Mouse (Mus musculus) heart, postnatal 0 days (tissue): ENCODE measurements around the gene Cdk5r1. TPM values are rescaled to one million over a fixed set of nuclear protein-coding genes. Genes with fewer than 3 reads are reported as not detected.

Experiments
- ATAC-seq: fragments of 200-750 bp; cut with Nextera tagmentation; 2 replicates; pipeline ENCODE4 v1.8.0; 2017; ENCODE audit warnings: low read depth, moderate number of reproducible peaks, moderate library complexity; ENCODE audit not compliant: insufficient read depth
- DNase-seq: peaks from one replicate; pipeline ENCODE4 v3.0.0-alpha.2; 2016; ENCODE audit warnings: low spot score
- H3K27ac ChIP-seq: fragments of 300-500 bp; sonication (generic); 2 replicates; pipeline ENCODE4 v1.5.1; 2014; ENCODE audit warnings: low read depth, mild to moderate bottlenecking
- H3K27me3 ChIP-seq: fragments of 300-500 bp; sonication (generic); 2 replicates; pipeline ENCODE4 v1.6.1; 2014; ENCODE audit warnings: low read length, mixed read lengths; ENCODE audit not compliant: control insufficient read depth, insufficient read depth
- H3K36me3 ChIP-seq: fragments of 300-500 bp; sonication (generic); replicated peaks from 2 replicates; pipeline ENCODE4 v1.6.1; 2014; ENCODE audit warnings: low read length, mixed read lengths; ENCODE audit not compliant: control insufficient read depth, insufficient read depth
- H3K4me1 ChIP-seq: fragments of 300-500 bp; sonication (generic); 2 replicates; pipeline ENCODE4 v1.6.1; 2014; ENCODE audit warnings: antibody characterized with exemption; ENCODE audit not compliant: control insufficient read depth, insufficient read depth
- H3K4me2 ChIP-seq: fragments of 300-500 bp; sonication (generic); 2 replicates; pipeline ENCODE4 v1.6.1; 2014; ENCODE audit warnings: low read depth, mild to moderate bottlenecking, low read length, moderate library complexity
- H3K4me3 ChIP-seq: fragments of 300-500 bp; sonication (generic); 2 replicates; pipeline ENCODE4 v1.5.1; 2014; ENCODE audit warnings: low read depth, low read length
- H3K9ac ChIP-seq: fragments of 300-500 bp; sonication (generic); replicated peaks from 2 replicates; pipeline ENCODE4 v1.6.1; 2014; ENCODE audit warnings: low read depth, low read length, mixed read lengths
- H3K9me3 ChIP-seq: fragments of 300-500 bp; sonication (generic); replicated peaks from 2 replicates; pipeline ENCODE4 v1.6.1; 2016; ENCODE audit warnings: low read length; ENCODE audit not compliant: control insufficient read depth
- CTCF ChIP-seq: IDR thresholded peaks from 2 replicates; pipeline ENCODE4 v1.5.1; 2016; ENCODE audit warnings: antibody characterized with exemption, control low read depth, low read depth
- EP300 ChIP-seq: IDR thresholded peaks from 2 replicates; pipeline ENCODE4 v1.6.1; 2016; ENCODE audit warnings: antibody characterized with exemption, low read depth
- WGBS: fragments of 180-500 bp; shearing (Covaris S2); extraction: QIAGEN DNeasy Blood & Tissue Kit; methylation state at CpG from one replicate; pipeline ENCODE4 v1.1.7; 2014; 5-methylcytosine and 5-hydroxymethylcytosine counted together
- polyA plus RNA-seq: library from polyadenylated mRNA; unstranded; fragments of >200 nt; fragmentation: Nextera tagmentation; extraction: Ambion mirVana; gene quantifications from 2 replicates; pipeline ENCODE4 v1.2.1, GENCODE M21; 2015
- total RNA-seq: library from RNA; depleted of rRNA; stranded (reverse); fragments of >200 nt; gene quantifications from 2 replicates; pipeline ENCODE4 v1.2.3, GENCODE M21; 2014; ENCODE audit warnings: low replicate concordance

Gene Cdk5r1
- total and polyA plus RNA-seq, 2 experiments from 2014 or later: 0.31 to 0.33 TPM

GRCm38 (mm10) chr11:80471836-80472605 lies 4.8 kb upstream of the Cdk5r1 start:
- Histone ChIP-seq H3K36me3 (peaks cover 59% of the 10 kb centered on the region), H3K4me1 (no peaks in the 10 kb centered on the region), H3K9ac (no peak overlapping the region), H3K4me2 (no peak overlapping the region), H3K4me3 (no peak overlapping the region), H3K27ac (no peak overlapping the region), H3K9me3 (no peaks in the 10 kb centered on the region), H3K27me3 (no peaks in the 10 kb centered on the region)
- TF ChIP-seq EP300 (no peak), CTCF (no peak)
- 79% methylated on average over 16 of the region's 16 CpGs for WGBS
- ATAC-seq (no peak), DNase-seq (no peak)

GRCm38 (mm10) chr11:80474175-80474691 lies 2.6 kb upstream of the Cdk5r1 start:
- Histone ChIP-seq H3K27me3 (peaks cover 9% of the 10 kb centered on the region), H3K4me2 (no peak overlapping the region), H3K4me1 (peaks cover 8% of the 10 kb centered on the region; the same call in 1 of the 2 replicates), H3K27ac (no peak overlapping the region), H3K4me3 (no peak overlapping the region), H3K36me3 (peaks cover 38% of the 10 kb centered on the region), H3K9me3 (no peaks in the 10 kb centered on the region), H3K9ac (no peak overlapping the region)
- no peak for ATAC-seq
- DNase-seq: no peak
- 43% methylated on average over 2 of the region's 2 CpGs for WGBS
- peak; percentile 40 for TF ChIP-seq CTCF
- no peak for TF ChIP-seq EP300

GRCm38 (mm10) chr11:80474846-80475245 lies 2.0 kb upstream of the Cdk5r1 start:
- ATAC-seq: no peak
- no peak for TF ChIP-seq CTCF
- Histone ChIP-seq H3K4me2 (no peak overlapping the region), H3K4me1 (peaks cover 8% of the 10 kb centered on the region; the same call in 1 of the 2 replicates), H3K9ac (no peak overlapping the region), H3K27ac (no peak overlapping the region), H3K4me3 (no peak overlapping the region), H3K27me3 (peaks cover 9% of the 10 kb centered on the region), H3K36me3 (peaks cover 32% of the 10 kb centered on the region), H3K9me3 (no peaks in the 10 kb centered on the region)
- no peak for DNase-seq
- 91% methylated on average over 11 of the region's 11 CpGs for WGBS

- Histone ChIP-seq H3K27me3 (peaks cover 9% of the 10 kb centered on the region), H3K4me3 (no peak overlapping the region), H3K9ac (no peak overlapping the region), H3K9me3 (no peaks in the 10 kb centered on the region), H3K27ac (no peak overlapping the region), H3K36me3 (peaks cover 25% of the 10 kb centered on the region), H3K4me2 (no peak overlapping the region), H3K4me1 (peaks cover 8% of the 10 kb centered on the region; the same call in 1 of the 2 replicates)
- TF ChIP-seq EP300 (no peak), CTCF (no peak)
- ATAC-seq: no peak
- 85% methylated on average over 9 of the region's 9 CpGs for WGBS
- DNase-seq: no peak
Observed at GRCm38 (mm10) chr11:80475544-80475943, 1.3 kb upstream of the Cdk5r1 start.

GRCm38 (mm10) chr11:80477341-80478199 lies 747 bp downstream of the Cdk5r1 start:
- peaks cover 6% of the 10 kb centered on the region; the same call in 1 of the 2 replicates for H3K36me3 ChIP-seq
- ATAC-seq (peak; percentile 4; the same call in 1 of the 2 replicates), DNase-seq (no peak)
- peak overlapping the region; percentile 63 for H3K9ac ChIP-seq
- 18% methylated on average over 51 of the region's 55 CpGs for WGBS
- peaks cover 8% of the 10 kb centered on the region; the same call in 1 of the 2 replicates for H3K4me1 ChIP-seq
- H3K9me3 ChIP-seq: no peaks in the 10 kb centered on the region
- H3K27me3 ChIP-seq: peaks cover 9% of the 10 kb centered on the region
- TF ChIP-seq CTCF (no peak), EP300 (no peak)
- peak overlapping the region; percentile 74 for H3K4me3 ChIP-seq
- peak overlapping the region; percentile 99 for H3K4me2 ChIP-seq
- peak overlapping the region; percentile 51; the same call in 1 of the 2 replicates for H3K27ac ChIP-seq
